In genomic region chr11:51032851-51033250, GRCm38 (mm10) we compare ENCODE assay signal across 9 mouse cellular contexts. TPM values are rescaled to one million over a fixed set of nuclear protein-coding genes. Genes with fewer than 3 reads are reported as not detected.
DNase-seq lines count a peak whose midpoint lies in the region; ATAC-seq and TF ChIP-seq lines count a peak whose summit lies in the region.
"Had no signal": no experiment of that assay in that cellular context is flagged by ENCODE, and none has a peak within 500 bp of the region (broad histone marks: within the 10 kb centered on the region; RNA-seq: fewer than 3 reads in every experiment).

No protein-coding gene starts in this region.

- WGBS in kidney, postnatal 0 days, result 27% methylated on average over 1 of the region's 1 CpGs
- 23% methylated on average over 1 of the region's 1 CpGs for WGBS in kidney, embryonic 14.5 days
- WGBS in forebrain, embryonic 13.5 days, result 15% methylated on average over 1 of the region's 1 CpGs

- H3K36me3 ChIP-seq in kidney, postnatal 0 days (ENCODE audit: insufficient read depth, low read length), result no peaks in the 10 kb centered on the region
- no peaks in the 10 kb centered on the region for H3K36me3 ChIP-seq in kidney, embryonic 14.5 days (ENCODE audit: control insufficient read depth, insufficient read depth, low read length)
- no peaks in the 10 kb centered on the region for H3K36me3 ChIP-seq in forebrain, embryonic 13.5 days (ENCODE audit: poor library complexity, severe bottlenecking)
- H3K36me3 ChIP-seq: limb, embryonic 13.5 days had no signal

- POLR2A ChIA-PET in Patski (lab: Charles Lee), result no interaction called here

- H3K4me1 ChIP-seq in kidney, postnatal 0 days (replicated peaks; ENCODE audit: insufficient read depth, low read length), result no peaks in the 10 kb centered on the region
- H3K4me1 ChIP-seq in kidney, embryonic 14.5 days (ENCODE audit: control insufficient read depth, insufficient read depth, low read length), result no peaks in the 10 kb centered on the region
- no peaks in the 10 kb centered on the region for H3K4me1 ChIP-seq in forebrain, embryonic 13.5 days
- H3K4me1 ChIP-seq: limb, embryonic 13.5 days had no signal

- H3K9me3 ChIP-seq in kidney, postnatal 0 days (replicated peaks; ENCODE audit: low read length), result no peaks in the 10 kb centered on the region
- no peaks in the 10 kb centered on the region for H3K9me3 ChIP-seq in kidney, embryonic 14.5 days (ENCODE audit: control insufficient read depth, low read length)
- no peaks in the 10 kb centered on the region for H3K9me3 ChIP-seq in forebrain, embryonic 13.5 days (replicated peaks)
- H3K9me3 ChIP-seq: limb, embryonic 13.5 days had no signal

- in situ Hi-C loops in Patski (cut with MboI; ENCODE audit: low pct_unique_long_range_greater_than_20kb), result loop anchor here (25.0 kb wide), 1 partner anchor 246 kb away; no protein-coding TSS in a partner anchor

- no peak overlapping the region for H3K4me2 ChIP-seq in kidney, postnatal 0 days (ENCODE audit: low read length)
- no peak overlapping the region for H3K4me2 ChIP-seq in kidney, embryonic 14.5 days (replicated peaks; ENCODE audit: low read depth, low read length)
- no peak overlapping the region for H3K4me2 ChIP-seq in forebrain, embryonic 13.5 days
- H3K4me2 ChIP-seq: limb, embryonic 13.5 days had no signal

- no peak overlapping the region for H3K27ac ChIP-seq in kidney, postnatal 0 days
- H3K27ac ChIP-seq in kidney, embryonic 14.5 days (ENCODE audit: low read depth, low read length), result no peak overlapping the region
- H3K27ac ChIP-seq in forebrain, embryonic 13.5 days, result no peak overlapping the region
- H3K27ac ChIP-seq: limb, embryonic 13.5 days had no signal

- no peaks in the 10 kb centered on the region for H3K27me3 ChIP-seq in kidney, postnatal 0 days (ENCODE audit: insufficient read depth, low read length)
- no peaks in the 10 kb centered on the region for H3K27me3 ChIP-seq in kidney, embryonic 14.5 days (ENCODE audit: control insufficient read depth, insufficient read depth, low read length)
- H3K27me3 ChIP-seq in Patski, result no peaks in the 10 kb centered on the region
- H3K27me3 ChIP-seq in forebrain, embryonic 13.5 days, result no peaks in the 10 kb centered on the region
- H3K27me3 ChIP-seq: limb, embryonic 13.5 days had no signal

- DNase-seq in adrenal gland, adult 2 months, result peak; percentile 35
- no peak for DNase-seq in adrenal gland, postnatal 4 days (ENCODE audit: low spot score in 2 of 2)
- peak; percentile 53 for DNase-seq in kidney, postnatal 0 days (ENCODE audit: low spot score)
- DNase-seq in Patski (ENCODE audit: low read depth, low spot score), result no peak
- DNase-seq in heart, postnatal 4 days, result peak; percentile 32
- peak; percentile 84 for DNase-seq in retina, embryonic 14.5 days (ENCODE audit: low spot score)

- peak; percentile 91 for TF ChIP-seq CTCF in kidney, postnatal 0 days (IDR thresholded peaks at IDR 0.05; ENCODE audit: low read depth)
- peak; percentile 65 for TF ChIP-seq CTCF in Patski (IDR thresholded peaks at IDR 0.05)

- no peak overlapping the region for H3K4me3 ChIP-seq in kidney, postnatal 0 days (replicated peaks; ENCODE audit: low read depth, low read length)
- H3K4me3 ChIP-seq in kidney, embryonic 14.5 days (ENCODE audit: low read length), result no peak overlapping the region
- H3K4me3 ChIP-seq in forebrain, embryonic 13.5 days, result no peak overlapping the region
- H3K4me3 ChIP-seq: limb, embryonic 13.5 days had no signal

- no peak for ATAC-seq in kidney, postnatal 0 days (replicated peaks; ENCODE audit: low FRiP score, low read depth)
- ATAC-seq in kidney, embryonic 14.5 days (ENCODE audit: low FRiP score, low TSS enrichment), result no peak
- ATAC-seq in Patski, result no peak
- no peak for ATAC-seq in forebrain, embryonic 13.5 days

- CTCF ChIA-PET in Patski (lab: Charles Lee), result no interaction called here

- H3K9ac ChIP-seq in kidney, postnatal 0 days (ENCODE audit: low read depth, low read length), result no peak overlapping the region
- H3K9ac ChIP-seq in kidney, embryonic 14.5 days (ENCODE audit: low read depth, low read length), result no peak overlapping the region
- H3K9ac ChIP-seq in forebrain, embryonic 13.5 days, result no peak overlapping the region
- H3K9ac ChIP-seq: limb, embryonic 13.5 days had no signal

RNA-seq across cellular contexts. Expression of gene Olfr1375, which starts 15.1 kb away (rescaled TPM):
- not detected for total RNA-seq in adrenal gland, adult 2 months (2021)
- not detected in 2 replicates for polyA plus RNA-seq in adrenal gland, adult 2 months (2012; rRNA removed)
- not detected for total RNA-seq in adrenal gland, postnatal 4 days (2021)
- polyA plus RNA-seq in kidney, postnatal 0 days (2015; fragmentation: Nextera tagmentation; extraction: Ambion mirVana), result not detected in 2 replicates
- not detected in 2 replicates for polyA plus RNA-seq in kidney, embryonic 14.5 days (2014; fragmentation: Nextera tagmentation; extraction: Ambion mirVana)
- polyA plus RNA-seq in Patski (2021), result not detected
- total RNA-seq in heart, postnatal 4 days (2021), result not detected
- not detected in 2 replicates for polyA plus RNA-seq in forebrain, embryonic 13.5 days (2015; fragmentation: Nextera tagmentation; extraction: Ambion mirVana)
- polyA plus RNA-seq: limb, embryonic 13.5 days had no signal

RNA-seq across cellular contexts. Expression of gene Olfr54, which starts 18.8 kb away (rescaled TPM):
- total RNA-seq in adrenal gland, adult 2 months (2021), result under 1 TPM; 0.32 to 0.55 TPM
- 3.4 and 3.9 TPM in 2 replicates for polyA plus RNA-seq in adrenal gland, adult 2 months (2012; rRNA removed)
- under 1 TPM; 0.45 to 0.67 TPM for total RNA-seq in adrenal gland, postnatal 4 days (2021)
- polyA plus RNA-seq in kidney, postnatal 0 days (2015; fragmentation: Nextera tagmentation; extraction: Ambion mirVana), result not detected in 2 replicates
- polyA plus RNA-seq in kidney, embryonic 14.5 days (2014; fragmentation: Nextera tagmentation; extraction: Ambion mirVana), result not detected in 2 replicates
- not detected for polyA plus RNA-seq in Patski (2021)
- not detected for total RNA-seq in heart, postnatal 4 days (2021)
- not detected in 2 replicates for polyA plus RNA-seq in forebrain, embryonic 13.5 days (2015; fragmentation: Nextera tagmentation; extraction: Ambion mirVana)
- polyA plus RNA-seq: limb, embryonic 13.5 days had no signal

RNA-seq across cellular contexts. Expression of gene Zfp354a, which starts 26.2 kb away (rescaled TPM):
- total RNA-seq in adrenal gland, adult 2 months (2021), result 1 to 10 TPM; 4.7 to 8.5 TPM
- polyA plus RNA-seq in adrenal gland, adult 2 months (2012; rRNA removed), result 0.47 and 0.70 TPM in 2 replicates
- 1 to 10 TPM; 7.1 to 8.7 TPM for total RNA-seq in adrenal gland, postnatal 4 days (2021)
- 9.2 and 10.9 TPM in 2 replicates for polyA plus RNA-seq in kidney, postnatal 0 days (2015; fragmentation: Nextera tagmentation; extraction: Ambion mirVana)
- 7.5 and 11.7 TPM in 2 replicates for polyA plus RNA-seq in kidney, embryonic 14.5 days (2014; fragmentation: Nextera tagmentation; extraction: Ambion mirVana)
- 9.1 TPM for polyA plus RNA-seq in Patski (2021)
- 1 to 10 TPM; 2.1 to 2.2 TPM for total RNA-seq in heart, postnatal 4 days (2021)
- 10.0 and 11.5 TPM in 2 replicates for polyA plus RNA-seq in forebrain, embryonic 13.5 days (2015; fragmentation: Nextera tagmentation; extraction: Ambion mirVana)

RNA-seq across cellular contexts. Expression of gene Olfr51, which starts 29.5 kb away (rescaled TPM):
- not detected for total RNA-seq in adrenal gland, adult 2 months (2021)
- polyA plus RNA-seq in adrenal gland, adult 2 months (2012; rRNA removed), result not detected in 2 replicates
- not detected for total RNA-seq in adrenal gland, postnatal 4 days (2021)
- polyA plus RNA-seq in kidney, postnatal 0 days (2015; fragmentation: Nextera tagmentation; extraction: Ambion mirVana), result not detected in 2 replicates
- polyA plus RNA-seq in kidney, embryonic 14.5 days (2014; fragmentation: Nextera tagmentation; extraction: Ambion mirVana), result not detected in 2 replicates
- polyA plus RNA-seq in Patski (2021), result not detected
- total RNA-seq in heart, postnatal 4 days (2021), result not detected
- polyA plus RNA-seq in forebrain, embryonic 13.5 days (2015; fragmentation: Nextera tagmentation; extraction: Ambion mirVana), result not detected in 2 replicates
- polyA plus RNA-seq: limb, embryonic 13.5 days had no signal

RNA-seq across cellular contexts. Expression of gene Olfr1377, which starts 51.1 kb away (rescaled TPM):
- total RNA-seq in adrenal gland, adult 2 months (2021), result not detected
- not detected in 2 replicates for polyA plus RNA-seq in adrenal gland, adult 2 months (2012; rRNA removed)
- not detected for total RNA-seq in adrenal gland, postnatal 4 days (2021)
- not detected in 2 replicates for polyA plus RNA-seq in kidney, postnatal 0 days (2015; fragmentation: Nextera tagmentation; extraction: Ambion mirVana)
- polyA plus RNA-seq in kidney, embryonic 14.5 days (2014; fragmentation: Nextera tagmentation; extraction: Ambion mirVana), result not detected in 2 replicates
- not detected for polyA plus RNA-seq in Patski (2021)
- total RNA-seq in heart, postnatal 4 days (2021), result not detected
- polyA plus RNA-seq in forebrain, embryonic 13.5 days (2015; fragmentation: Nextera tagmentation; extraction: Ambion mirVana), result not detected in 2 replicates
- polyA plus RNA-seq: limb, embryonic 13.5 days had no signal

Comparison
In these comparisons a context has a peak if more than half of its experiments do, and no peak if none do; other contexts are left out.
1. DNase-seq: peak in adrenal gland, adult 2 months (single experiment), kidney, postnatal 0 days (single experiment), heart, postnatal 4 days (single experiment) and retina, embryonic 14.5 days (single experiment); none in adrenal gland, postnatal 4 days (0 of 2) and Patski (single experiment).